Mouse (Mus musculus) ES-CJ7 (cell line): Measurements from ENCODE around the gene Slc9a4.
A peak's percentile ranks its signal among the peaks of the same experiment; 100 is the strongest.
"Not testable (repeated sequence)": the region's sequence is repeated elsewhere in the genome, so short reads cannot be mapped to it uniquely, and the experiment has no call there.

Source experiments
- DNase-seq: peaks from one replicate; pipeline ENCODE4 v3.0.0; 2011; ENCODE audit warnings: low read depth, low spot score

The Slc9a4 gene

DNA sequence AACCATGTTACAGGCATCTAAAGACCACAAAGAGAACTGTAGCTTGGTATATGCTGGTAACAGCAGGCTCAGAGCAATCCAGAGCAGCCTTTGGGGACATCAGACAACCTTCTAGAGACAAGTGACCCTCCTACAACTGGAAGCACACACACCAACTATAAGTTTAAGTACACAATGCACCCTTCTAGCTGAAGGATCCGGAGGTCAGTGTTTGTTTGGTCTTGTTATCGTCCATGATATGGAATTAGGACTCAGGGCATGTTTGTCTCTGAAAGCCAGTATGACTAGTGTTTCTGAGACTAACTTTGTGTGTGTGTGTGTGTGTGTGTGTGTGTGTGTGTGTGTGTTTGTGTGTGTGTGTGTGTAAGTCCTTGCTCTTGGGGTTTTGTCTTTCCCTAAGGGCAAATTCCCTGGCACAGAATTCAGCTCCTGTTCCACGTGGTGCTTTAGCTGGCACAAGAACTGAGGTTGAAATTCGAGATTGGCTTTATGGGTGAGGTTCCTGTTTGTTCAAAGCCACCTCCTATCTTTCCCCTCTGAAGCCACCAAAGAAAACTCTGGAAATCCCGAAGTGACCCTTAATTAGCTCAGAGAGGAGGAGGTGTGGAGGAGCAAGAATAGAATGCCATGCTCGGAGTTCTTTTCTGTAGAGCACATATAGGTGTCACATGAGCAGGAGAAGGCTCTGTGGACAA, 71.1 kb downstream of the Slc9a4 start:
- DNase-seq, result no peak

- no peak for DNase-seq
Measured at GRCm38 (mm10) chr1:40657035-40657434, 77.2 kb downstream of the Slc9a4 start.

DNA sequence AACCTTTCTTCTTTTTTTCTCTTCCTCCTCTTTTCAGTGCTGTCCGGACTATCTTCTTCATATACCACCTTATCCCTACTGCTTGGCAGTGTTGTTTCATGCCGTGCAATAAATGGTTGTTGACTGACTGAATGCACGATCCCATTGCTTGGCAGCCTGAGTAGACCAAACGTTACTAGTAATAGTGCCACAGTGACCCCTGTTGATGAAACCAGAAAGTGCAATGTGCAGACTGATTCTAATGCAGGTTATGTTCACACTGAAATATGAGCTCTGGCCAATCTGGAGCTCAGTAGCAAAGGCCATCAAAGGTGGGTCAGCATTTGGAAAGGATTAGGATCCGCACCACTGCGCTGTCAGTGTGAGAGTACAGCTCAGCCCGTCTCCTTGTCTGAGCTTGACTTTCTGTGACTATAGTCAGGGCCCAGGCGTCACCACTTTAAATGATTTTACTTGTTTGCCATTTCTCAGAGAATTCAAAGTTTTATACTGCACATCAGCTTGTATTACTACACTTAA, 78.2 kb downstream of the Slc9a4 start:
- DNase-seq, result peak; percentile 67

- DNase-seq, result no peak
Measured at GRCm38 (mm10) chr1:40659017-40659416, 79.1 kb downstream of the Slc9a4 start.

GRCm38 (mm10) chr1:40659496-40659895, 79.6 kb downstream of the Slc9a4 start:
- DNase-seq, result no peak

DNA sequence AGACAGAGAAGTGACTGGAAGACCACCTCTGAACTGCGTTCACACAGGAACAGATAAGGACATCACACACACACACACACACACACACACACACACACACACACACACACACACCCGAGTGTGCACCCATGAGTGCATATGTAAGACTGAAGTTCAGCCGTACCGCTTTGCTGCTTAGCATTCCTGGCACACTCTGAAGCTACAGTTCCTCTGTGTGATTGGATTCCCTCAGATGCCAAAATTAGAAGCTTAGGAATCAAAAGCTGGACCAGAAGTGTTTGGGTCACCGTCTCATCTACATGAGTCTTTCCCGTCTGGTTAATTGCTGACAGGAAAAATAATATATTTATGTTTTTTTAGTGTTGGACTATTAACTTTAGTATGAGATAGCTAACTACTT, 81.0 kb downstream of the Slc9a4 start:
- no peak for DNase-seq

DNA sequence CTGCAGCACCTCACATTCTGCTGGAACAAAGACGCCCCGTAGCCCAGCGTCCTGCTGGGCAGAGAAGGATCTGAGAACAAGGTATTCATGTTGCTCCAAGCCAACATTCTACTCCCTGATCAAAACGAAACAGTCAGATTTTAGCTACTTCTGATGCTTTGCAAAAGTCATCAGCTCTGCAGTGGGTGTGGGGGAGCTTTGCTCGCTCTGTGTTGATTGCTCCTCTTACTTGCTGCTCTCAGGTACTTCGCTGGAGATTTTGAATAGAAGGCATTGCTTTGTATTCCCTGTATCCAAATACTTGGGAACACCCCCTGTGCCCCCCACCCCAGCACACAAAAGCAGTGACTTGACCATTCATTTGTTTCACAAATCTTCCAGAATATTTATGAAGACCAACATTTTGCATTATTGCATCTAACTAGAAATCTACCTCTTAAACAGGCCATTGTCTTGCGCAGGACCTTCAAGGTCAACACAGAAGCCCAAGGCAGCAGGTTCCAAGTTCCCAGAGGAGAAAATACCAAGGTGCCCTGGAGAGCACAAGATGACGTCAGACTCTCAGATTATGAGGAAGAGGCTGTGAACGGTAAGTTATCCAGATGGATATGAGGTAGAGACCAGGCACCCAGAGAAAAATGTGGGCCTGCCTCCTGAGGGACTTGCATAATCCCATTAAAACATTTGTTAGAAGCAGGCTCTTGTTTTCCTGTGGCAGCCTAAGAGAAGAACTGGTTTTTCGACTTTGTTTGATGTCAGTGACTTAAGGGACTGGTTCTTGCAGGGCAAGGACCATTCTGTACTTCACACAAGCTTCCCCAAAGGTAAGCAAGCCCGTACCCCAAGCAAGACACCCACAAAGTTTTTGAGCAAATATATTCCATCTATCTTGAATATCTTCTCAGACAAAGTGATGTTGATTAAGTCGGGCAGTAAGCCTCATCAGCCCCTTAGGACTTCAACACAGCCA, 85.8 kb downstream of the Slc9a4 start:
- DNase-seq, result peak; percentile 60

GRCm38 (mm10) chr1:40667442-40667841, 87.6 kb downstream of the Slc9a4 start:
- not testable (repeated sequence) for DNase-seq

GRCm38 (mm10) chr1:40670025-40670424, 90.1 kb downstream of the Slc9a4 start:
- DNase-seq, result no peak

GRCm38 (mm10) chr1:40671490-40671889, 91.6 kb downstream of the Slc9a4 start:
- DNase-seq, result peak; percentile 22

GRCm38 (mm10) chr1:40677306-40677705, 97.4 kb downstream of the Slc9a4 start:
- DNase-seq, result peak; percentile 68
